Mouse (Mus musculus): Measurements from ENCODE around the gene Nfatc2.

GRCm38 (mm10) chr2:168614170-168614872 lies 12.9 kb upstream of the Nfatc2 start:
- TF ChIP-seq POLR2A (IDR thresholded peaks at IDR 0.05; ENCODE audit: borderline replicate concordance, extremely low read depth, insufficient read depth, insufficient read length, poor library complexity, severe bottlenecking) (no peak), CTCF (IDR thresholded peaks at IDR 0.05; ENCODE audit: borderline replicate concordance, extremely low read depth, insufficient read depth, insufficient read length) (no peak)
